8 mouse cellular contexts compared by ENCODE assay signal in the genomic region with DNA sequence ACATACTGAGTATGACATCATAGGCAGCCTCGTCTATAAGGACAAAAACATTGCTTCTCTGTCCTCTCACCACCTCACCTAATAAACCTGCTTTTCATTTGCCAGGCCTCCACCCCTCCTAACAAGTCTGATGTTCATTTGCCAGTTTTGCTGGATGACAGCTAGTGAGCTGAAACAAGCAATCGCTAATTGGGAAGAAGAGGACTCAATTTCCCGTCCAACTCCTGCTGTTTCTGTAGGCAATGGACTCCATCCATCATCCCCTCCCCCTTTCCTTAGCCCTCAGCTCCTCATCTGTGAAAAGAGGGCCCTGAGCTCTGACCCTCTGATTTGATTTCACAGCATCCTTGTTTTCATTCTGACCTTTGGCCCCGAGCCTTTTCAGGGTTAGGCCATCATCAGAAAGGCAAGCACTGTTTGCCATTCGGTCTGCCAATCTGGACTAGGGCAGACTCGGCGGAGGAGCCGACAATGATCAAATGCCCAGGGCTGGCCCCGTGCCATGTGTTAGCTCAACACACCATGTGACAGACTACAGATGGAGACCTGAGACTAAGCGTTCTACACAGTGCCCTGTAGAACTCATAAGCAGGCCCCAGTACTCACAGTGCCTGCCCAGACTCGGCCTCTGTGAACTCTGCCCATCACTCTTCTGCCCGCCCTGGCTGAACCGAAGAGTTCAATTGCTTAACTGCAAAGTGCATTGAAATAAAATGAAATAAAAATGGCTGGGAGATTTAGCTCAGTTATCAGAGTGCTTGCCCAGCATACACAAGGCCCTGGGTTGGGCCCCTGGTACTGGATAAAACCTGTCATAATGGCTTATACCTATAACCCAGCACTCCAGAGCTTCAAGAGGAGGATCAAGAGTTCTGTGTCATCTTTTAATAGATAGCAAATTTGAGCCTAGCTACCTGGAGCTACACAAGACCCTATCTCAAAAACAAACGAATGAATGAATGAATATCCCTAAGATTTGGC.
DNase-seq lines count a peak whose midpoint lies in the region; ATAC-seq lines count a peak whose summit lies in the region.

No protein-coding gene starts in this region.

- peaks cover 11% of the 10 kb centered on the region for H3K4me1 ChIP-seq in forebrain, embryonic 15.5 days
- H3K4me1 ChIP-seq in neural tube, embryonic 15.5 days = no peaks in the 10 kb centered on the region

- H3K4me2 ChIP-seq in forebrain, embryonic 15.5 days (replicated peaks) = no peak overlapping the region
- no peak overlapping the region for H3K4me2 ChIP-seq in neural tube, embryonic 15.5 days

- no peaks in the 10 kb centered on the region for H3K27me3 ChIP-seq in forebrain, embryonic 15.5 days
- no peaks in the 10 kb centered on the region for H3K27me3 ChIP-seq in neural tube, embryonic 15.5 days (replicated peaks)

- intact Hi-C loops in left cerebral cortex, postnatal 10 days (cut with DNase I) = no loop called here

- peak; percentile 66 for DNase-seq in adrenal gland, adult 2 months
- peak; percentile 79 to 89 for DNase-seq in kidney, adult 8-10 months
- peak; percentile 62 to 67 for DNase-seq in left cerebral cortex, postnatal 10 days (ENCODE audit: extremely low spot score in 1 of 2, low spot score in 2 of 2)
- peak; percentile 16 to 65 for DNase-seq in urinary bladder, postnatal 4 days (ENCODE audit: low spot score in 2 of 2)
- DNase-seq in spleen, postnatal 14 days (ENCODE audit: low spot score in 2 of 2) = no peak

- H3K4me3 ChIP-seq in forebrain, embryonic 15.5 days = no peak overlapping the region
- H3K4me3 ChIP-seq in neural tube, embryonic 15.5 days (replicated peaks) = no peak overlapping the region

- ATAC-seq in cerebellum, adult (ENCODE audit: insufficient number of reproducible peaks, low FRiP score, low TSS enrichment) = peak; percentile 98
- ATAC-seq in forebrain, embryonic 15.5 days (replicated peaks) = peak; percentile 98
- peak; percentile 81 for ATAC-seq in neural tube, embryonic 15.5 days (ENCODE audit: low FRiP score)

- H3K9ac ChIP-seq in forebrain, embryonic 15.5 days (replicated peaks) = no peak overlapping the region
- H3K9ac ChIP-seq in neural tube, embryonic 15.5 days (replicated peaks) = no peak overlapping the region

- H3K27ac ChIP-seq in forebrain, embryonic 15.5 days (replicated peaks) = peak overlapping the region; percentile 56
- H3K27ac ChIP-seq in neural tube, embryonic 15.5 days (replicated peaks) = no peak overlapping the region

- no peaks in the 10 kb centered on the region for H3K9me3 ChIP-seq in forebrain, embryonic 15.5 days
- H3K9me3 ChIP-seq in neural tube, embryonic 15.5 days (replicated peaks) = no peaks in the 10 kb centered on the region

- WGBS in forebrain, embryonic 15.5 days = 26% methylated on average over 14 of the region's 14 CpGs
- 26% methylated on average over 14 of the region's 14 CpGs for WGBS in neural tube, embryonic 15.5 days

- no peaks in the 10 kb centered on the region for H3K36me3 ChIP-seq in forebrain, embryonic 15.5 days
- H3K36me3 ChIP-seq in neural tube, embryonic 15.5 days = no peaks in the 10 kb centered on the region

Comparison
In these comparisons a context has a peak if more than half of its experiments do, and no peak if none do; other contexts are left out.
1. DNase-seq: peak in adrenal gland, adult 2 months (single experiment), kidney, adult 8-10 months (2 of 2), left cerebral cortex, postnatal 10 days (2 of 2) and urinary bladder, postnatal 4 days (2 of 2); none in spleen, postnatal 14 days (0 of 2).
2. Peak in every context shown above with its lines, with median percentiles within 50 percentile points of each other: ATAC-seq.